11 mouse cellular contexts compared by ENCODE assay signal in the genomic region with DNA sequence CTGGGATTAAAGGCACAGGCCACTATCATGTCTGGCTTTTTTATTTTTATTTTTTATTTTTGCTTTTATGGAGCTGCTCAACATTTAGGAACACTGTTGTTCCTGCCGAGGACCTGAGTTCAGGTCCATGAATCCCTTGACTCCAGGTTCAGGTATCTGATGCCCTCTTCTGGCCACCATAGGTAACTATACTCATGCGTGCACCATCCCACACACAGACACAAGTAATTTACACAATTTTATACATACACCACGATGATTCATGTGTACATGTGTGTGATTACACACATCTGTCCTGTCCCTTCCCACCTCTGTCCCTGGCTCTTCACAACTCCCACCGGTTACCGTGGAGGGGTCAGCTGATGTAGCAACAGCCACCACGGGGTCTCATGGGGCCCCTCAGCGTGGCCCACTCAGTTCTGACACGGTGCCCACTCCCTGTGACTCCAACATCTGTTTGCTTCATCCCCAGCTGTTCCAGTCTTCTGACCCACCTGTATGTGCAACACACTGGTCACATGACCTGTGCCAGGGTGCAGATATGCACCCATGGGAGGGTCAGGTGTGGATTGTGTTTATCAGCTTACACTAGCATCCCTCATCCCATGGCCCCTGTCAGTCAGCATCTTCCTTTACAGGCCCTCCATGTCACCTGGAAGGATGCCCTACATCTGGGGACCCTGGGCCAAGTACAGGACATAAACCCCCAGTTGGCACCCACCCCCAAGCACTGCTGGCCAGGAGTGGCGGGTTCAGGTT. TPM values are rescaled to one million over a fixed set of nuclear protein-coding genes. Genes with fewer than 3 reads are reported as not detected.
A peak's percentile ranks its signal among the peaks of the same experiment; 100 is the strongest.
DNase-seq lines count a peak whose midpoint lies in the region; ATAC-seq and TF ChIP-seq lines count a peak whose summit lies in the region.
"Had no signal": no experiment of that assay in that cellular context is flagged by ENCODE, and none has a peak within 500 bp of the region (broad histone marks: within the 10 kb centered on the region; RNA-seq: fewer than 3 reads in every experiment).

No protein-coding gene starts in this region.

- no peaks in the 10 kb centered on the region for H3K27me3 ChIP-seq in hindbrain, embryonic 12.5 days
- H3K27me3 ChIP-seq in hindbrain, embryonic 11.5 days (ENCODE audit: control insufficient read depth, insufficient read depth, low read length): no peaks in the 10 kb centered on the region
- no peaks in the 10 kb centered on the region for H3K27me3 ChIP-seq in forebrain, postnatal 0 days (ENCODE audit: insufficient read depth, low read length)

- DNase-seq in hindbrain, embryonic 11.5 days (ENCODE audit: low spot score): no peak
- peak; percentile 32 for DNase-seq in 3T3-L1 (ENCODE audit: low read depth, low spot score)
- no peak for DNase-seq in ES-E14 (ENCODE audit: low read depth, low spot score)
- no peak for DNase-seq in forebrain, postnatal 0 days
- no peak for DNase-seq in B cell, adult 2 months
- no peak for DNase-seq in spleen, adult 18-20 months
- DNase-seq: heart, postnatal 36 days had no signal

- H3K9me3 ChIP-seq in hindbrain, embryonic 12.5 days (replicated peaks): no peaks in the 10 kb centered on the region
- no peaks in the 10 kb centered on the region for H3K9me3 ChIP-seq in hindbrain, embryonic 11.5 days (ENCODE audit: control insufficient read depth, low read length)
- no peaks in the 10 kb centered on the region for H3K9me3 ChIP-seq in ES-E14 (ENCODE audit: control insufficient read depth, insufficient read depth, low read depth, low read length)
- no peaks in the 10 kb centered on the region for H3K9me3 ChIP-seq in forebrain, postnatal 0 days (ENCODE audit: low read length)

- H3K27ac ChIP-seq in hindbrain, embryonic 12.5 days: peak overlapping the region; percentile 42; the same call in 1 of the 2 replicates
- H3K27ac ChIP-seq in hindbrain, embryonic 11.5 days (ENCODE audit: low read depth, low read length): no peak overlapping the region
- no peak overlapping the region for H3K27ac ChIP-seq in ES-E14 (ENCODE audit: insufficient read depth, low read depth, low read length, poor library complexity, severe bottlenecking)
- H3K27ac ChIP-seq in forebrain, postnatal 0 days (ENCODE audit: low read depth, low read length): no peak overlapping the region

- H3K9ac ChIP-seq in hindbrain, embryonic 12.5 days: no peak overlapping the region
- no peak overlapping the region for H3K9ac ChIP-seq in hindbrain, embryonic 11.5 days (ENCODE audit: low read depth, low read length)
- no peak overlapping the region for H3K9ac ChIP-seq in ES-E14 (ENCODE audit: insufficient read depth, low read depth, low read length, poor library complexity, severe bottlenecking)
- H3K9ac ChIP-seq in forebrain, postnatal 0 days: no peak overlapping the region

- no peaks in the 10 kb centered on the region for H3K36me3 ChIP-seq in hindbrain, embryonic 12.5 days
- no peaks in the 10 kb centered on the region for H3K36me3 ChIP-seq in hindbrain, embryonic 11.5 days (ENCODE audit: control insufficient read depth, insufficient read depth, low read length)
- H3K36me3 ChIP-seq in ES-E14 (ENCODE audit: control insufficient read depth, insufficient read depth, low read length, poor library complexity, severe bottlenecking): no peaks in the 10 kb centered on the region
- no peaks in the 10 kb centered on the region for H3K36me3 ChIP-seq in forebrain, postnatal 0 days (ENCODE audit: insufficient read depth)

- no peak overlapping the region for H3K4me2 ChIP-seq in hindbrain, embryonic 12.5 days (replicated peaks)
- no peak overlapping the region for H3K4me2 ChIP-seq in hindbrain, embryonic 11.5 days (replicated peaks; ENCODE audit: low read depth, low read length)
- H3K4me2 ChIP-seq in forebrain, postnatal 0 days (ENCODE audit: low read depth): no peak overlapping the region

- peaks cover 40% of the 10 kb centered on the region for H3K4me1 ChIP-seq in hindbrain, embryonic 12.5 days
- H3K4me1 ChIP-seq in hindbrain, embryonic 11.5 days (replicated peaks; ENCODE audit: control insufficient read depth, insufficient read depth, low read length): peaks cover 3% of the 10 kb centered on the region; the same call in 1 of the 2 replicates
- peaks cover 0 to 10% of the 10 kb centered on the region in 2 experiments; a peak in 1 of 4 replicates for H3K4me1 ChIP-seq in ES-E14 (ENCODE audit: control insufficient read depth in 2 of 2, insufficient read depth in 2 of 2, low read length in 2 of 2, poor library complexity in 1 of 2)
- H3K4me1 ChIP-seq in forebrain, postnatal 0 days (ENCODE audit: insufficient read depth): peaks cover 5% of the 10 kb centered on the region; the same call in 1 of the 2 replicates

- no peak overlapping the region for H3K4me3 ChIP-seq in hindbrain, embryonic 12.5 days
- no peak overlapping the region for H3K4me3 ChIP-seq in hindbrain, embryonic 11.5 days (ENCODE audit: low read depth, low read length)
- no peak overlapping the region for H3K4me3 ChIP-seq in ES-E14 (ENCODE audit: insufficient read depth in 1 of 2, low read depth in 1 of 2, low read length in 2 of 2, poor library complexity in 1 of 2, severe bottlenecking in 1 of 2)
- no peak overlapping the region for H3K4me3 ChIP-seq in forebrain, postnatal 0 days (ENCODE audit: low read depth, low read length)

- peak; percentile 60 for TF ChIP-seq CTCF in forebrain, postnatal 0 days (IDR thresholded peaks at IDR 0.05; ENCODE audit: low read depth)

- in situ Hi-C loops in ES-E14 (cut with MboI; ENCODE audit: low sequenced_read_pairs in 2 of 2, unreplicated experiment in 2 of 2): no loop called here

- ATAC-seq in hindbrain, embryonic 12.5 days (ENCODE audit: low FRiP score): no peak
- no peak for ATAC-seq in hindbrain, embryonic 11.5 days (ENCODE audit: low FRiP score)
- ATAC-seq in forebrain, postnatal 0 days: no peak
- no peak for ATAC-seq in frontal cortex, adult (ENCODE audit: low TSS enrichment)

- 69% methylated on average over 9 of the region's 9 CpGs for WGBS in hindbrain, embryonic 12.5 days
- WGBS in hindbrain, embryonic 11.5 days: 73% methylated on average over 9 of the region's 9 CpGs
- WGBS in forebrain, postnatal 0 days: 71% methylated on average over 9 of the region's 9 CpGs

TF ChIP-seq in ES-E14, 5 proteins besides CTCF, POLR2A, EP300 and RAD21:
- no peak for TF ChIP-seq HCFC1 (IDR thresholded peaks at IDR 0.05; ENCODE audit: borderline replicate concordance, insufficient read depth, low read length)
- 0 out of 2 replicates have a peak, but pooled peaks have one; percentile 55 for TF ChIP-seq ZC3H11A (IDR thresholded peaks at IDR 0.05; ENCODE audit: borderline replicate concordance, low read depth, low read length)

RNA-seq across cellular contexts. Expression of gene Gm20219, which starts 6.2 kb away (rescaled TPM):
- polyA plus RNA-seq in hindbrain, embryonic 12.5 days (2016; fragmentation: Nextera tagmentation; extraction: Ambion mirVana): 1.8 and 2.0 TPM in 2 replicates
- polyA plus RNA-seq in hindbrain, embryonic 11.5 days (2014; fragmentation: Nextera tagmentation; extraction: Ambion mirVana): 1.0 and 1.1 TPM in 2 replicates
- total RNA-seq in ES-E14 (2012; rRNA removed): 1.5 and 2.6 TPM in 2 replicates
- total RNA-seq in forebrain, postnatal 0 days (2014; rRNA removed): 0.33 TPM in 1 of 2 replicates, not detected in the other
- 0.29 and 0.40 TPM in 2 replicates for polyA plus RNA-seq in forebrain, postnatal 0 days (2015; fragmentation: Nextera tagmentation; extraction: Ambion mirVana)

RNA-seq across cellular contexts. Expression of gene Znrf4, which starts 35.8 kb away (rescaled TPM):
- not detected in 2 replicates for polyA plus RNA-seq in hindbrain, embryonic 12.5 days (2016; fragmentation: Nextera tagmentation; extraction: Ambion mirVana)
- not detected in 2 replicates for polyA plus RNA-seq in hindbrain, embryonic 11.5 days (2014; fragmentation: Nextera tagmentation; extraction: Ambion mirVana)
- not detected in 2 replicates for total RNA-seq in ES-E14 (2012; rRNA removed)
- not detected in 2 replicates for total RNA-seq in forebrain, postnatal 0 days (2014; rRNA removed)
- 0.13 and 0.16 TPM in 2 replicates for polyA plus RNA-seq in forebrain, postnatal 0 days (2015; fragmentation: Nextera tagmentation; extraction: Ambion mirVana)
- total RNA-seq: heart, postnatal 36 days; left cerebral cortex, postnatal 36 days had no signal
- polyA plus RNA-seq: spleen, adult 2 months had no signal

RNA-seq across cellular contexts. Expression of gene Safb2, which starts 36.4 kb away (rescaled TPM):
- 93.5 and 105 TPM in 2 replicates for polyA plus RNA-seq in hindbrain, embryonic 12.5 days (2016; fragmentation: Nextera tagmentation; extraction: Ambion mirVana)
- polyA plus RNA-seq in hindbrain, embryonic 11.5 days (2014; fragmentation: Nextera tagmentation; extraction: Ambion mirVana): 47.6 and 56.1 TPM in 2 replicates
- 113 and 172 TPM in 2 replicates for total RNA-seq in ES-E14 (2012; rRNA removed)
- 27.2 and 35.1 TPM in 2 replicates for total RNA-seq in forebrain, postnatal 0 days (2014; rRNA removed)
- 25.0 and 36.7 TPM in 2 replicates for polyA plus RNA-seq in forebrain, postnatal 0 days (2015; fragmentation: Nextera tagmentation; extraction: Ambion mirVana)

RNA-seq across cellular contexts. Expression of gene Safb, which starts 36.6 kb away (rescaled TPM):
- polyA plus RNA-seq in hindbrain, embryonic 12.5 days (2016; fragmentation: Nextera tagmentation; extraction: Ambion mirVana): 161 and 162 TPM in 2 replicates
- 93.7 and 105 TPM in 2 replicates for polyA plus RNA-seq in hindbrain, embryonic 11.5 days (2014; fragmentation: Nextera tagmentation; extraction: Ambion mirVana)
- total RNA-seq in ES-E14 (2012; rRNA removed): 116 and 127 TPM in 2 replicates
- total RNA-seq in forebrain, postnatal 0 days (2014; rRNA removed): 56.0 and 71.7 TPM in 2 replicates
- 61.8 and 82.8 TPM in 2 replicates for polyA plus RNA-seq in forebrain, postnatal 0 days (2015; fragmentation: Nextera tagmentation; extraction: Ambion mirVana)
